Mouse (Mus musculus): ENCODE results near the gene Ptprn.

- no peak for TF ChIP-seq CTCF (IDR thresholded peaks at IDR 0.05; ENCODE audit: extremely low read depth, insufficient read length, insufficient replicate concordance, low read depth, low read length)
- TF ChIP-seq POLR2A (IDR thresholded peaks at IDR 0.05; ENCODE audit: low read depth, low read length): no peak
Measured at GRCm38 (mm10) chr1:75264091-75264880, at the start of gene Ptprn.
